Mouse (Mus musculus) liver, adult 2 months (tissue): ENCODE measurements around the gene Slc16a14.

Experiments
- CTCF ChIP-seq: fragments of 200-500 bp; IDR thresholded peaks from 2 replicates; pipeline ENCODE4 v1.5.1; 2011; ENCODE audit warnings: low read depth, low read length, control low read depth
- POLR2A ChIP-seq: fragments of 200-500 bp; IDR thresholded peaks from 2 replicates; pipeline ENCODE4 v1.6.1; 2011; ENCODE audit warnings: low read length, control low read depth; ENCODE audit not compliant: insufficient read depth; ENCODE audit errors: extremely low read depth

DNA sequence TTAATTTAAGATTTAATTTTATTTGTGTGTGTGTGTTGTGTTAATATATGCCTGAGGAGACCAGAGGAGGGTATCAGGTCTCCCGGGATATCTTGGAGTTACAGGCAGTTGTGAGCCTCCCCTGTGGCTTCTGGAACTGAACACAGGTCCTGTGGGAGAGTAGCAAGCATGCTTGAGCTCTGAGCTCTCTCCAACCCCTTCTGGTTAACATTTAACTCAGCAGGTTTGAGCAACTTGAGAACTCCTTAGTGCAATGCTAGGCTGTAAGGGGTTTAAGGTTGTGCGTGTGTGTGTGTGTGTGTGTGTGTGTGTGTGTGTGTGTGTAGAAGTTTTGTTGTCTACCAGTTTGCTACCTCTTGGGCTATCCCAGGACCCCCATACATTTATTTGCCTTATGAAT lies 57.3 kb downstream of the Slc16a14 start:
- no peak for TF ChIP-seq POLR2A
- TF ChIP-seq CTCF = no peak
